Mouse (Mus musculus): ENCODE results near the gene Zfp131. TPM values are rescaled to one million over a fixed set of nuclear protein-coding genes. Genes with fewer than 3 reads are reported as not detected.
"Not testable (repeated sequence)": the region's sequence is repeated elsewhere in the genome, so short reads cannot be mapped to it uniquely, and the experiment has no call there.

The Zfp131 gene
- 10 to 100 TPM; 42.5 to 44.9 TPM for total RNA-seq (2021)

GRCm38 (mm10) chr13:119790761-119791579 is at the start of gene Zfp131:
Gene Zfp131 (minus strand): TSS chr13:119790889.
- peak; percentile 92 for DNase-seq

GRCm38 (mm10) chr13:119839982-119840381 is 49.3 kb upstream of the Zfp131 start:
- not testable (repeated sequence) for DNase-seq

- peak; percentile 20 to 26 for DNase-seq
Observed at GRCm38 (mm10) chr13:119837719-119838337, 47.1 kb upstream of the Zfp131 start.

GRCm38 (mm10) chr13:119836324-119836811 is 45.7 kb upstream of the Zfp131 start:
- DNase-seq: peak; percentile 10 to 15

GRCm38 (mm10) chr13:119835320-119836056 is 44.8 kb upstream of the Zfp131 start, which contains the start of gene D13Ertd608e:
Gene D13Ertd608e (plus strand): TSS chr13:119836006.
- peak; percentile 15 to 24 for DNase-seq

GRCm38 (mm10) chr13:119830116-119830515 is 39.4 kb upstream of the Zfp131 start, which contains the start of gene AF067063:
Gene AF067063 (minus strand): TSS chr13:119830216.
- DNase-seq: not testable (repeated sequence)

GRCm38 (mm10) chr13:119817579-119818206 is 27.0 kb upstream of the Zfp131 start:
- no peak for DNase-seq

- DNase-seq: no peak
Observed at GRCm38 (mm10) chr13:119816798-119817197, 26.1 kb upstream of the Zfp131 start.

GRCm38 (mm10) chr13:119810031-119810430 is 19.3 kb upstream of the Zfp131 start:
- no peak for DNase-seq

- no peak for DNase-seq
Observed at GRCm38 (mm10) chr13:119808937-119809336, 18.2 kb upstream of the Zfp131 start.

GRCm38 (mm10) chr13:119797656-119798055 is 7.0 kb upstream of the Zfp131 start:
- no peak for DNase-seq

GRCm38 (mm10) chr13:119792791-119793404 is 2.2 kb upstream of the Zfp131 start:
- no peak for DNase-seq

- DNase-seq: no peak
Observed at GRCm38 (mm10) chr13:119791580-119792135, 969 bp upstream of the Zfp131 start.

GRCm38 (mm10) chr13:119789851-119790717 is 605 bp downstream of the Zfp131 start:
- peak; percentile 66 to 73 for DNase-seq

- DNase-seq: no peak
Observed at GRCm38 (mm10) chr13:119783581-119783980, 7.1 kb downstream of the Zfp131 start.

- DNase-seq: no peak
Observed at GRCm38 (mm10) chr13:119768541-119768940, 22.1 kb downstream of the Zfp131 start.

- no peak for DNase-seq
Observed at GRCm38 (mm10) chr13:119766480-119766879, 24.2 kb downstream of the Zfp131 start.

GRCm38 (mm10) chr13:119756831-119757230 is 33.9 kb downstream of the Zfp131 start:
- no peak for DNase-seq

GRCm38 (mm10) chr13:119755681-119756471 is 34.8 kb downstream of the Zfp131 start, which contains the start of gene Nim1k:
Gene Nim1k (minus strand): TSS chr13:119755882.
- peak; percentile 80 to 86 for DNase-seq

Data from layer of hippocampus, postnatal 36 days (tissue).